Mouse (Mus musculus): ENCODE measurements around the gene Hivep3.

- TF ChIP-seq CTCF (conservative IDR thresholded peaks at IDR 0.05; ENCODE audit: insufficient read depth, insufficient read length, low read depth, low read length) (no peak), POLR2A (IDR thresholded peaks at IDR 0.05; ENCODE audit: low read depth, low read length) (no peak)
These were observed 17.2 kb downstream of the Hivep3 start for GRCm38 (mm10) chr4:119750681-119751211.
